Mouse (Mus musculus) neutrophil, adult 5-6 weeks (primary cell): ENCODE data around the gene Dnaic2. TPM values are rescaled to one million over a fixed set of nuclear protein-coding genes. Genes with fewer than 3 reads are reported as not detected.

Experiments
- ATAC-seq: fragments of 151-379, 151-347 bp; 2 replicates; pipeline ENCODE4 v1.8.0; 2017; ENCODE audit warnings: mild to moderate bottlenecking, moderate TSS enrichment; ENCODE audit not compliant: insufficient number of reproducible peaks, poor library complexity, low FRiP score, severe bottlenecking; ENCODE audit errors: extremely low read depth
- total RNA-seq: library from RNA; stranded (forward); fragments of 200-1000 nt; gene quantifications from 2 replicates; pipeline ENCODE4 v1.2.3, GENCODE M21; 2017

Dnaic2 gene
- total RNA-seq, 1 experiment from 2014 or later: 0.35 TPM

GRCm38 (mm10) chr11:114698496-114698895, 28.7 kb upstream of the Dnaic2 start:
- ATAC-seq: no peak

DNA sequence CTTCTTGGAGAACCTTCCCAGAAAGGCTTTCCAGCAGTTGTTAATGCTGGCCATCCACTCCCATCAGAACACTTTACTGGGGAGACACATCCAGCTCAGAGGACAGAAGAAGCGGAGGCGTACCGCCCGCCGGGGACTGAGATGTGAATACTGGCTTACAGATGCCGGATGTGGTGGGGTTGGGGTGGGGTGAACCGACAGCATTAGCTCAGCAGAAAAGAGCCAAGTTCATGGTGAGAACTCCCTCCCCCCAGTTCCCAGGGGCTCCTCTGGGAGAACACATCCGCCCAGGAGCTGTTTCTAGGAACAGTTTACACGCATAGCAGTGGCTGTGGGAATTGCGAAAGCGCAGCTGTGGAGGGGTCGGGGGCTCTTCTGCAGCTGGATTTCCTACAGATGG, 27.7 kb upstream of the Dnaic2 start:
- ATAC-seq: no peak

- peak; percentile 34; the same call in 1 of the 2 replicates for ATAC-seq
These were observed 24.8 kb upstream of the Dnaic2 start for GRCm38 (mm10) chr11:114702311-114702995.

DNA sequence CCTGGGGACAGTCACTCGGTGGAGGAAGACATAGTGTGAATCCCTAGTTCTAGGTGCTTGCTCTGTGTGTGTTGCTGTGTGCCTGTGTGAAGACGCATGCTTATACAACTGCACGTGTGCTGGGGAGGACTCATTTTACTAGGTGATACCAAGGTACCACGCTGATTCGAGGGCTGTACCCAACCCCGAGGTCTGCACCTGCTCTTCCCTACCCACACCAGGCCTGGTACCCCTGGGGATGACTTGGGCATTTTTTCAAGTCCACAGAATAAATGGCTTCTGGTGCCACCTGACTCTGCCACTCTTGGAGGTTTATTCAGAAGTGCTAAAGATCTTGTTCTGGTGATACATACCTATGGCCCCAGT, 24.2 kb upstream of the Dnaic2 start:
- 0 out of 2 replicates have a peak, but pooled peaks have one; percentile 14 for ATAC-seq

- ATAC-seq: no peak
These were observed 22.9 kb upstream of the Dnaic2 start for GRCm38 (mm10) chr11:114704071-114704913.

DNA sequence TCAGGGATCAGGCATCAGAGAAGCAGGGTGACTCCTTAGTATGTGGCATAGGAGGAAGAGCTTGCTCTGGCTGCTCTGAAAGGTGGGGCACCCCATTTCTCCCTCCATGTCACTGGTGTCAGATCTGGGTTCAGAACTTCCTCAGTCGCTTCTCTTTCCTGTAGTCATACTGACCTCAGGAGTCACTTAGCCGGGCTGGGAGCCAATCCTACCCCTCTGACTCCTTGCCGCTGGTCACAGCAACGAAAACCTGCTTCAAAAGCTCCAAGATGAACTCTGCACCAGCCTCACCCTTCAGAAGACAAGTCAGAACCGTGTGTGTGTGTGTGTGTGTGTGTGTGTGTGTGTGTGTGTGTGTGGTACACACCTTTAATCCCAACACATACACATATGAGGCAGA, 20.9 kb upstream of the Dnaic2 start:
- ATAC-seq: no peak

GRCm38 (mm10) chr11:114711393-114711792, 15.8 kb upstream of the Dnaic2 start:
- ATAC-seq: no peak

DNA sequence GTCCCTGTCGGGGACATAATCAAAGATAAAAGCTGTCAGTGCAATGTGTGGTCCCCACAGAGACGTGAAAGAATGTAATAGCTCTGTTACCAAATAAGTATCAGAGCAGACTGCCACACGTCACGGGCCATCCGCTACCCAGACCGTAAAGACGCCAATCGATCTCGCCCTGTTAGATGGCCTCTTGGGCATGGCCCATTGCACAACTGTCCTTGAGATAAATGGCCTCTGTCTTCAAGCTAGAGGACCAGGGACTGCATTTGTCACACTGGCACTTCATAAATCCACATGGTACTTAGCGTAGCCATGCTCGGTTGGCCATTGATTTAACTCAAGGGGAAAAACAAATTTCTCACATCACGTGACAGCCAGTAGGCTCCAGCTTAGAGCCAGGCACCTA, 15.3 kb upstream of the Dnaic2 start:
- ATAC-seq: no peak

DNA sequence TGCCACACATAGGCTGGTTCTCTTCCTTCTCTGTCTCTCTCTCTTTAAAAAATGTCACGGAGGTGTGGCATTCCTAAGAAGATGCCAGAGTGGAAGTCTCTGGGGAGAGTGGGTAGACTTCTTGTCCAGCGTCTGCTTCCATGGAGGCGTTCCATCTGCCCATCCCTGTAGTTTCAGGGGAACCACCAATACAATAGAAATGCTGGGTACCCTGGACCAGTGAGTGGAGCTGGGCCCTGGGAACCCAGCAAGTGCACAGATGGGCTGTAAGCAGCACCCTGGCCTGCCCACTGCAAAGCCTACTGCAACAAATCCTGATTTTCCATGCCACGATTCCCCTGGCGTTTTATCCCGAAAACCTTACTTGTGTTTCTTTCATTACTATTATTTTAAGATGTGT, 12.7 kb upstream of the Dnaic2 start:
- ATAC-seq: no peak

DNA sequence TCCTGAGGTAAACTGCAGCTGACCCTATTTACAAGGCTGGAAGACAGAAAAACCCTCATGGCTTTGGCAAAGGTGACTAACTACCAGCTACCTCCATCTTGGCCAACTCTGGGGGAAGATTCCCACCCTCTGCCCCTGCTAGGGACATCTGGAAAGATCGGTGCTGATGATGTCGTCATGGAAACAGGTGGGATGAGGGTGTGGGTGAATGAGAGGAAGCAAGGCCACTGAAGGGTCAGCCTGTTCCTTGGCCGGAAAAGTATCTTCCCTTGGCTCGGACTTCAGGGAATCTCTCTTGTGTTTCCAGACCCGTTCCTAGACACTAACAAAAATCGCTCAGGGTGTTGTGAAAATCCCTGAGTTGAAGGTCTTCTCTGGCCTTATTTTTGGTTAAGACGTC, 11.7 kb upstream of the Dnaic2 start:
- no peak for ATAC-seq

- ATAC-seq: no peak
These were observed 6.7 kb upstream of the Dnaic2 start for GRCm38 (mm10) chr11:114720535-114720934.

DNA sequence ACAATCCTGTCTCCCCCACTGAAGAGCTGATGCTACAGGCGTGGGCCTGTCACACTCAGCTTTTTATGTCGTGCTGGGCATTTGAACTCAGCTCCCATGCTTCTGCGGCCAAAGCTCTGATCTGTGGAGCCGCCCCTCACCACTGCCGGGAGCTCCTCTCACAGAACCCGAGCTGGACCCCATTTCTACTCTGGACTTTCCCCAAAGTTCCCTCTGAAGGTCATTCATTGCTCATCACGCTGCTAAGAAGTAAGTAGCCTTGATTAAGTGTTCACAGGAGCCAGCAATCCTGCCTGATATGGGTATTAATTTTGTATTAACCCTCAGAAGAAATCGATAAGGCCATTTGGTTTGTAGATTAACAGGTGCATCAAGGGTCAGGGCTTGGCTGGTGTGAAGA, 4.8 kb upstream of the Dnaic2 start:
- ATAC-seq: no peak

GRCm38 (mm10) chr11:114723030-114723429, 4.2 kb upstream of the Dnaic2 start:
- no peak for ATAC-seq

GRCm38 (mm10) chr11:114724787-114725590, 2.2 kb upstream of the Dnaic2 start:
- no peak for ATAC-seq

DNA sequence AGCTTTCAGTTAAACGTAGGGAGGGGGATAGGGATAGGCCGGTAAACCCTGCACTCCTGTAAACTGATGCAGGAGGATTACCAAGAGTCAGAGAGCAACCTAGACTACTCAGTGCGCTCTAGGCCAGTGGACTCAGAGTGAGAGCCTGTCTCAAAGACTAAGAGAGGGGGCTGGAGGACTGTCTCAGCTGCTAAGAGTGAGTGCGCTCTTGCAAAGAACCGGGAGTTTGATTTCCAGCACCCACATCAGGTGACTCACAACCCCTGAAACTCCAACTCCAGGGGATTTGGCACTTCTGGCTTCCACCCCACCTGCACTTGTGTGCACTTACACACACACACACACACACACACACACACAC, 598 bp downstream of the Dnaic2 start:
- no peak for ATAC-seq

- ATAC-seq: no peak
These were observed 1.1 kb downstream of the Dnaic2 start for GRCm38 (mm10) chr11:114728333-114728732.

DNA sequence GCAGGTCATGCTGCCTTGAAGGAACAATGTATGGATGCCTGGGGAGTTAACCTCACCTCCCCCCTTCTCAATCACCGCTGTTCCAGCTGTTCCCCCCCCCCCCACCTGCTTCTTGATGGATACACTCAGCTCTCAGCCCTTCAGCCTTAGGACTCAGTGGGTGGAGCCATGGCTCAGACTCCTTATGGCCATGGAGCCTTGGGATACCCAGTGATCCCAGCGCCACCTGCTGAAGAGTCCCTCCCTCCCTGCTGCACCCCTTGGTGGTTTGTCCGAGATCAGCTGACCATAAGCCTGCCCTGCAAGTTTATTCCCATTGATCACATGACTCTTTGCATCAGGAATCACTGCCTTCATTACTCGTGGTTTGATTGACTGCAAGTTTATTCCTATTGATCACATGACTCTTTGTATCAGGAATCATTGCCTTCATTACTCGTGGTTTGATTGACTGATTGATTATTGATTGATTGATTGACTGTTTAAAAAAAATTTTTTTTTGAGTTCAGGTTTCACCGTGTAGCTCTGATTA, 2.7 kb downstream of the Dnaic2 start:
- no peak for ATAC-seq

- no peak for ATAC-seq
These were observed 4.5 kb downstream of the Dnaic2 start for GRCm38 (mm10) chr11:114731711-114732110.

DNA sequence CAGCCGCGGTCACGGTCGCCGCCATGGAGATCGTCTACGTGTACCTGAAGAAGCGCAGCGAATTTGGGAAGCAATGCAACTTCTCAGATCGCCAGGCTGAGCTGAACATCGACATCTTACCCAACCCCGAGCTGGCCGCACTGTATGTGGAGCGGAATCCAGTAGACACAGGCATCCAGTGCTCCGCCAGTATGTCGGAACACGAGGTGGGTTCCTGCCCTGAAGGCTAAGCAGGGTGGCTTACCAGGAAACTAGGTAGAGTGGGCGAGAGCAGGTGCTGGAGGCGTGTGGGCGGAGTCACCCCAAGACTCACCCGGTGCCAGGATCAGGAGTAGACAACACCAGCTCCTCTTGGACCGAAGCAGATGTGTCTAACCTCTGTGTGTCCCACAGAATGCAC, 5.7 kb downstream of the Dnaic2 start:
- ATAC-seq: no peak
